Mouse (Mus musculus): ENCODE measurements around the gene Serpinb1c.
"Not testable (repeated sequence)": the region's sequence is repeated elsewhere in the genome, so short reads cannot be mapped to it uniquely, and the experiment has no call there.

The Serpinb1c gene

DNA sequence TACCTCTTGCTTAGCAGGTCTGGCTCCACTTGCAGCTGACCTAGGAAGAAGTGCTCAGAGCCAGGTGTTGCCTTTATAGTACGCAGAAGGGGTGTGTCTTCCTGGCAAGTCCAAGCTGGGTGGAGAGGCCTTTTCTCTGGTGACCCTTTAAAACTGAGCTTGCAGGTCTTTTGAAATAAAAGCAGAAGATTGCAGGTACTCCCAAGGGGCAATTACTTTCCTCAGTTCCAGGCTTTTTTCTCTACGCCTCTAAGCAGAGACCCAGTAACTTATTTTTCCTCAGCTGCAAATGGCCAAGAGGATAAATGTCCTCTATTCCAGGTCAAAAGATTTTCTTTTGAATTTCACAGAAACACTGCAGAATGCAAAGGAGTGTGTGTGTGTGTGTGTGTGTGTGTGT is at the start of gene Serpinb1c:
TSS of gene Serpinb1c (minus strand) at position 101 of the 400 bp plus-strand sequence.
- no peak for DNase-seq

DNA sequence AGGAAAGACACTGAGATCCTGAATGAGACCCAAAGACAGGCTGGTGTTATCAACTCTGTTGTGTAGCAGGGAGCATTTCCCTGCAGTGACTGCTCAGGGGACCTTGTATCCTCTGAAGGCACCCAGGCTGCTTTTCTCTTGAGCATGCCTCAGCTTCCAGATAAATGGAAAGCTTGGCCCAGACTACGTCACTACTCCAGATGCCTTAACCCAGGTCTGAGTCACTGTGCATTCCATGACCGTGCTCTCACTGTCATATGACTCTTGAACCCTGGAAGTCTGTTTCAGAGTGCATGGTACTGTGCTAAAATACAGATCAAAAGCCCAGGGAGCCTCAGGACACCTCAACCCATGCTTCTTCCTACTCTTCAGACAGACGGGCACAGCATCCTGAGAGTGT is 41.2 kb upstream of the Serpinb1c start:
- not testable (repeated sequence) for DNase-seq

DNA sequence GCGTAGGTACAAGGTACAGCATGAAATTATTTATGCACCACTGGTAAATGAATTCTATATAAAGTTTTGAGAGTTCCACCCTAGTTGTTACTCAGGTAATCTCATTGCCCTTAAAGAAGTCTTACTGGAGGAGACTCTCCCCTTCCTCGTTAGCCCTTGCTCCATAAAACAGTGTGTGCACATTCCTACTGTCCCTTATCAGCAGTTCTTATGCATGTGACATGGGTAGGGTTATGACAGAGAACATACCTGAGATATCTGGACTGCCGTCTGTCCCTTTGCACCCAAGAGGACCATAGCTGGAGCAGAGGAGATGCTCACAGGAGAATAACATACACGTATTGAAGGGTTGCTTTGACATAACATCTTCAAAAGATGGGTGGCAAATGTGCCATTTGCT is 40.3 kb upstream of the Serpinb1c start:
- DNase-seq, result not testable (repeated sequence)

DNA sequence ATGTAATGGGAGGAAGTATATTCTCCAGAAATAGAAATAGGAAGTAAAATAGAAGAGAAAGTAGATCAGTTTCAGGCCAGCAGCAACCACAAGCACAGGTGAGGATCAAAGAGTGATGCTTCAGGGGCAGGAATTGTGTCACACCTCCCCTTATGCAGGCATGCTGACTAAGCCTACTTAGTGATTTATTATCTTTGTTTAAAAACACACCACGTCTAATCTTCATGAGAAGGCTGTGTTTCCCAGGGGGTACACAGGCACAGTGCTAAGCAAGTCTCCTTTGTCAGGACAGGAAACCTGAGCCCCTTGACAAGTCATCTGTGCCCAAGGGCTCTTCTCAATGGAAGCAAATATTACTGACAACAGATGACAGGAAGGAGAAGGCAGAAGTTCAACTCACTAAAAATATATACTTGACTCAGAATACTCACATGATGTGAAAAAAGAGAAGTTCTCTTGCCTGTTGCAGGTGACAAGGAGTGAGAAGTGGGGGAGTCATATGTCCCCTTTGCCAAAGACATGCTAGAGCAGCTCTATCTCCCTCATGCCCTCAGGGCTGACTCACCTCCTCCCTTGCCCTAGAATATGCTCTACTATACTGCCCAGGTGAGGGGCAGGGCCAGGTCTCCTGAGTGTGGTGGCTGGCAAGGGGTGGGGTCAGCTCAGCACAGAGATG is 36.8 kb upstream of the Serpinb1c start:
- peak; percentile 38 to 39 for DNase-seq

DNA sequence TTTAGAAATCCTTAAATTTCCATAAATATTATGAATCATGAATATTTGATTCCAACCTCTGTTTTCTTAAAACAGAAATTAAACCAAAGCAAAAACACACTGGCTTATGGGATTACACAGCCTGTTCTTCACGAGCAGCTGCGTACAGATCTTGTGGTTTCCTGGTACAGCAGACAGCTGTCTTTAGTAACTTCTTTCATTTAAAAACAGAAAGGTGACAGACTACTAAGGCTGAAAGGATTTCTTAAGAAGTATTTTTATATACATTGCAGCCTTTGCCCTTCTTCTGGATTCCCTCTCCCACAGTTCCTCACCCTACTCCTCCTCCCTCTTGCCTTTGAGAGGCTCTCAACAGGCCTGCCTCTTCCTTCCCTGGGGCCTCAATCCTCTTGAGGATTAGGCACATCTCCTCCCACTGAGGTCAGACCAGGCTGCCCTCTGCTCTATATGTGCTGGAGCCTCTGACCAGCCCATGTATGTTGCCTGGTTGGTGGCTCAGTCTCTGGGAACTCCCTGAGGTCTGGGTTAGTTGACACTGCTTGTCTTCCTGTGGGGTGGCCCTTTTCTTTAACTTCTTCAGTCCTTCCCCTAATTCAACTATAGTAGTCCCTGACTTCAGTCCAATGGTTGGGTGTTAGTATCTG is 31.2 kb upstream of the Serpinb1c start:
- peak in 1 of 2 experiments; percentile 24 for DNase-seq

DNA sequence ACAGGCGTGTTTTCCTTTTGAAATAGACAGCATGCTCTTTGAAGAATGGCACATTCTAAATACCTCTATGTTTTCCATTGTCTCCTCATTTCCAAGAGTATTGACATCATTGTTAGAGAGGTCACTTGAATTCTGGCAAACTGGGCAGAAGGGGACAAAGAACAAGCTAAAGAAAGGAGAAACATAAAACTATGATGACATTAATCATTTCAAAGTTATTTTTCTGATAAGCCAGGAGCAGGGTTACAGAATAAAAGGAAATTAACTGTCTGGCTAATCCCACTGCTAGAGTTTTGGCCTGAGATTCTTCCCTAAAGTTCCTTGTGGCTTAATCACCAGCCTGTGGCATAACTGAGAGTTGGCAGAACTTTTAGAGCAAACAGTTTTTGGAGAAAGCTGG is 29.2 kb upstream of the Serpinb1c start:
- no peak for DNase-seq

DNA sequence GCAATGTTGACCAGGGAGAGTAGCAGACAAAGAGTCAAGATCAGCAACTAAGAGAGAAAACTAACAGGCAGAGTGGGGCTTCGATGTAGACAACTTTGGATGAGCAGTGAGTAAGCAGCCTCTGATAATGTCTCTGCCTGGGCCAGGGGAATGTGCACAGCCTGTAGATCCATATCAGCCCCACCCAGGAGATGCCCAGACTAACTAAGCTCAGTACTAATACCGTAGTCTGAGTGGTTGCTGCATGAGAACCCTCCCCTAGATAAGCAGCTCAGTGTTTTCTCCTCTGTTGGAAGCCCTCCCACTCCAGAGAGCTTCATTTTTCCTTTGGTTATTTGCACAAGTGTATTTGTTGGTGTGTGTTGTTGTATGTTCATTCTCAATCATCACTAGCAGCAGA is 28.6 kb upstream of the Serpinb1c start:
- DNase-seq, result no peak

DNA sequence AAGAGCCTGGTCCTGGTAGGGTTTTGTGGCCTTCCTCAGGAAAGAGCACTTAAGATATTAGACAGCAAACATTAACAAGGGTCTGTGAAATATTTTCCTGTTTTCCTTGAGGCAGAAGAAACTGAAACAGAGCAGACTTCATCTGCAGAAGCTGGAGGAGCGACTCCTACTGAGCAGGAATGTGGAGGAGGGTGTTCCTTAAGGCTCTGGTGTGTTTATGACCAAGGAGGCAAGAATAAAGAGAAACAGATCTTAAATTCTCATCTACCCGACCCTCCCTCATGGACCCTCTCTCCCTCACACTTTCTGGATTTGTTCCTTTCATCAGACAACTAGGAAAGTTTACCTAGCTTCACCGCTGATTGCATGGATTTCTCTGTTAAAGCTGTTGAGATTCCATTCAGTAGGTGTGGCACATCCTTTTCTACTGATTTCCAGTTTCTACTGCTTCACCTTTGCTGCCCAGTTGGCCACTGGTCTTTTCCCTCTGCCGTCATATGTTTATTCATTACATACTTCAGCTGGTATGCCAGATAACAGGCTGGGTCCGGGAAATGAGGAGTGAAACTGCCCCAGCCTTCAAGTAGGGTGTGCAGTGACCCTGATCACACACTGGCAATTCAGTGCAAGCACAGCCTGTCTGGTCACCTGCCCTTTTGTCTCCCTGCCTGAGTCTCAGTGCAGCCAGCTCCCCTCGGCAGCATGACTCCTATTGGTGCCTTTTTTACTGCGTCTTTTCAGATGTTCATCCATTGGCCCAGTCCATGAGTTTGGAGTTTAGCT is 26.8 kb upstream of the Serpinb1c start:
- DNase-seq, result no peak

DNA sequence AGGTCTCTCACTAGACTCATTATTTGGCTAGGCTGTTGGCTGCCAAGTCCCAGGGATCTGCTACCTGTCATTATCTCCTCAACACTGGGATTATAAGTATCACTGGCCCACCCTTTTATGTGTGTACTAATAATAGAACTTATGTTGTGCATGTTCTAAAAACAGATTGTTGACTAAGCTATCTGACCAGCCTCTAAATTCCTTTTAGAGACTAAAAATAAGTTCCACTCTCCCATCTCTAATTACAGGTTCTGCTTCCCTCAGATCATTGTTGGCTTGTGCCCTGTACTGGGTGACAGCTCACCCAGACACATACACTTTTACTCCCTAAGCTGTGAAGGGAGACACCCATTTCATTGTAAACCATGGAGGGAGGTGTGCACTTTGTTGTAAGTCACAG is 24.6 kb upstream of the Serpinb1c start:
- no peak for DNase-seq

DNA sequence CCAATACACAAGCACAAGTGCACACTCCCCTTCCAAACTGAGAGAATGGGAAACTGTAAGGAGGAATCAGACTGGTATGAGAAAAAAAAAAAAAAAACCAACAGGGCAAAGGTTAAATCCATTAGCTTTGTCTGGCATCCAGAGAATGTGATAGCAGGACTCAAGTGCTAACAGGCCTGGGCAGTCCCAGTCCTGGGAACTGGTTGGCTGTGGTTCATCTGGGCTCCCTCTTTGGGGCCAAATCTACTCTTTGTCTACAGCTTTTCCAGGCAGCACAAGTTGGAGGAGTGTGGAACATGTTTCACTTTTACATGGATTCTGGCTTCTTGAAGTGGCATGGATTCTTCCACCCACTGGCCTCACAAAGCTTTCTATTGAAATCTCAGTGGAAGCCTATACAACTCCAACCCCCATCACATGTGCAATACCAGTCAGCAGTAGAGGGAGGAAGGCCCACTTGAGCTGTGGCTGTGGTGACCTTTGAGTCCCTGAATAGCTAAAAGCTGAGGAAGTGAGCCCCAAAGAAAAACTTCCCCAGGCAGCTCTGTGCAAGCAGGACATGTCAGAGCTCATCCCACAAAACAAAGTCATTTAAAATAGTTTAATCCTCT is 14.9 kb upstream of the Serpinb1c start:
- DNase-seq, result no peak

DNA sequence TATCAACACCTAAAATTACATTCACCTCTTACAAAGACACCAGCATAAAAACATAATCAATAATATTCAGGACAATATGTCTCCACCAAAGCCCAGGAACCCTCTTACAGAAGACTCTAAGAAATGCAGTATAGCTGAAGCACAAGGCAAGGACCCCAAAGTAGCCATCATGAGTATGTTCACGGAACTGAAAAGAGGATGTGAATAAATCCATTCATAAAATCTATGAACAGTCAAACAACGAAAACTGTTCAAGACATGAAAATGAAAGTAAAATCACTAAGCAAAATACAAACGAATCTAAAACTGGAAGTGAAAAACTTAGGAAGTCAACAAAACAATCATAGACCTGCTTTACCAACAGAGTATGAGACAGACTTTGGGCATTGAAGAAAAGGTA is 10.2 kb upstream of the Serpinb1c start:
- DNase-seq, result no peak

DNA sequence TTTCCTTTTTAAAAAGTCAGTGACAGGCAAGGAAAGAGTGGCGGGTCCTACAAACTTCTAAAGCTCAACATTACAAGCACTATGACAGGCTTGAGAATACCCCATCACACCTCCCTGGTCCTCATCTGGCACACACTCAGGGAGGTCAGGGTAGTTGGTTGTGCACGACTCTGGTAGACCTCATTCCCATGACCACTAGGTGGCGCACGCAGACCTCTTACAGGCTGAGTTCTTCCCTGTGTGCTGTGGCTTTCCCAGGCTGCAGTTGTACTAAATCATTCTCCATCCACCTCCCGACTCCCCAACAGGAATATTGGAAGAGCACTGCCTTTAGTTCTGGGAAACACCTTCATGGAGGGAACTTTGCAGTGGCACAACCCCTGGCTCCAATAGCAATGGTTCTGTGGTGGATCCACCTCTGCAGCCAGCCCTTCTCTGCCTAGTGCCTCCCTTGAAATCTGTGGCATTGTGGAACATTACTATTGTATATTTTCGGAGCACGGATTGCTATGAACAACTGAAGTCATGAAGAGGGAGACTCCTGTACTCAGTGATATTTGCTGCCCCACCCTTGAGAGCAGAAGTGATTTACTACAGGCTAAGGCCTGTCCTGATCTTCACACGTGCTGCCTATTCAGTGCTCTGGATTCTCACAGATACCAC is 5.3 kb upstream of the Serpinb1c start:
- DNase-seq, result peak; percentile 74 to 92

DNA sequence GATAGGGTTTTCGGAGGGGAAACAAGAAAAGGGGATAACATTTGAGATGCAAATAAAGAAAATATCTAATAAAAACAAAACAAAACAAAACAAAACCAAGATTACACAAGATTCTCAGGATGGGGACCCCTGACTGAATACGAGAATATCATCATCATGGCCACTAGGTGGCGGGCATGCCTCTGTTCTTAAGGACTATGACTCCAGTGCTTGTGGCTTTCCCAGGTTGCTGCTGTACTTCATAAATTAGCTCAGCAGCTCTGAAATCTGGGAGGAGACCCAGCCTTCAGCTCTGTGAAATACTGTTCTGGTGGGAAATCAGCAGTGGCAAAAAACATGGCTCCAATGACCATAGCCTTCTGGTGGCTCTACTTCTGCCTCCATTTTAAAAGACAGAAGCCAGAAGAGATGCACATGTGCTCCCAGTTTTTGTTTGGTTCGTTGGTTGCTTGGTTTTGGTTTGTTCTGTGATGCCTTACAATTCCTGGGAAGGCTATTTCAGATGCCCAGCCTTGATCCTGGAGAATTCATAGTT is 4.5 kb upstream of the Serpinb1c start:
- DNase-seq, result peak; percentile 22 to 72

DNA sequence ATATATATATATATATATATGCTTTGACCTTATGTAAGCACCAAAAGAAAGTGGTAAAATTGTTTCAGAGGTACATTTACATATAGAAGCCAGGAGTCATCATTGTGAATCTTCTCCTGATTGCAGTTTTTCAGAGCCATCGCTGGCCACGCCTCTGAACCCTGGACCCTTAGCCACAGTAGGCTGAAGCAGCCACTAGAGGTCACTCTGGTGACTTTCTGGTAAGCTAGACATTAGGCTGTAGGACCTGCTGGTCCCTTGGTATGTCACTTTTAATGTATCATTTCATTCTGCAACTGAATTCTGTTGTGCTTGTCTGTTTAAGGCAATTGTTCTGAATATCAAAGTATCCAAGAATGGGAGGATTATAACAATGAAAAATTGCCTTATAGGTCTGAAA is 2.6 kb upstream of the Serpinb1c start:
- DNase-seq, result peak; percentile 27 to 60

DNA sequence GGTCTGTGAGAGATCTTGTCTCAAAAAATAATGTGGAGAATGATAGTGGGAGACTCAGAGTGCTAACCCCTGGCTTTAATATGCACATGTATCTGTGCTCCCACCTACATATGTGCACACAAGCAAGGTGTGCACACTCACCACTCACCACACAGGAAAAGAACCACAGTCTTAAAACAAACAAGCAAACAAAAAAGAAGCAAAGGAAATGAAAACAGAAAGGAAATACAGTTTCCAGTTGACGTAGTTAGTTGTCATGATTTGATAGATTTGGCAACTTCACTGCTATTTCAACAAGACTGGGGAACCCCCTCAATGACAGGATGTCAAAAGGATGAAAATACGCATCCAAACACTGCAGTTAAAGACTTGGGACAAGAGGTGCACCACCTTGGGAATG is 1.1 kb upstream of the Serpinb1c start:
- not testable (repeated sequence) for DNase-seq

DNA sequence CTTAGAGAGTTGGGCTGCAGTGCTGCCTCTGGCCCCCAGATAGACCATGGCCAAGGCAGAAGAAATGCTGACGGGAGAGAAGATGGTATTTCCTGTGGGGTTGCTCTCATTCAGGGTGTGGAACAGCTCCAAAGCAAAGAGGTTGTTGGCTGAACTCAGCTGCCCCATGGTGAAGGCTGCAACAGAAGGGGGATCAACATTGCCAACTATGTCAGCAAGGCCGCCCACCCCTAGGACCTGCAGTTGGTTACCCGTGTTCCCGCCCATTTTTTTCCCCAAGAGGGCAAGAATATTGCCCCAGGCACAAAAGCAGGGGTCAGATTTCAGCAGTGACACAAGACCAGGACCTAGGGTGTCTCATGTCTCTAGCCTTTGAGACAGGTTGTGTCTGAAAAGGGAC is 1.1 kb downstream of the Serpinb1c start:
- no peak for DNase-seq

DNA sequence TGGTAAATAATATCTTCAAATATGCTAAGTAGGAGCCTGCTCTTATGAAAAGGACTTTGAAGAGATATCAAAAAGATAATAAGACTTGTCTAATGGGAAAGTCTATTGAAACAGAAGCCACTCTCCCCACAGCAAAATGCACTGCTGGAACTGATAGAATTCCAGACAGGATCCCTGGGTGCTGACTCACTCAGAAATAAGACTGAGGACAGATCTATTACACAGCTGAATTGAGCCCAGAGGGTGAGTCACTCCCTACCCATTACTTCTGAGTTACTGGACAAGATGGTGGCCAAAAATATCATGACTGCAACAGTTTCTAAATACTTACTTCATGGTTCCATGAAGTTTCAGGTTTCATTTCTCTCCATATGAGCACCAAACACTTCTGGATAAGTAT is 13.3 kb downstream of the Serpinb1c start:
- no peak for DNase-seq

DNA sequence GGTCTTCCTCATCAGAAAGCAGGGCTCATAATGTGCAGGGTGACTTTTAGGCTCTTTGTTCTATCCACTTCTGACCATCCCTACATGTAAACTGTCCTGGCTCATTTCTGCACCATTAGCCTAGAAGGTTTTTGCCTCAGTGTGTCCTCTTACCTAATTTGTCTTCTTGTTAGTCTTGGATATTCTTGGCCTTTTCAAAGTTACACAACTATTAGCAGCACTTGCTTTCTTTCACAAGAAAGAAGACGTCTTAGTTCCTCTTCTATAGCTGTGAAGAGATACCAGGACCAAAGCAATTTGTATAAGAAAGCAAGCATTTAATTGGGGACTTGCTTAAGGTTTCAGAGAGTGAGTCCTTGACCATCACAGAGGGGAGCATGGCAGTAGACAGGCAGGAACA is 24.1 kb downstream of the Serpinb1c start:
- no peak for DNase-seq

DNA sequence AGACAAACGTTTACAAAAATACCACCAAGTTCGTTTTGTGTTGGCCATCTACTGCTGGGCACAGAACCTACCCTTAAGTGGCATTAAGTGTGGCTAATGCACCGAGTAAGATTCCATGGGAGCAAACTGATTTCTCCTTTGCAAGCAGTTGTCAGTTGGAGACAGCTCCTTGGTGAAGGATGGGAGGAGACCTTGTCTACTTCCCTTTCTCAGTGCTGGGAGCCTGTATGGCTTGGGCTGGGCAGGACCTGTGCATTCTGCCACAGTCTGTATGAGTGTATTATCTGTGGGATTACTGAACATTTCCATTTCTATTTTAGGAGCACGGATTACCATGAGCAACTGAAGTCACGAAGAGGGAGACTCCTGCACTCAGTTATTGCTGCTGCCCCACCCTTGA is 29.2 kb downstream of the Serpinb1c start:
- DNase-seq, result no peak

DNA sequence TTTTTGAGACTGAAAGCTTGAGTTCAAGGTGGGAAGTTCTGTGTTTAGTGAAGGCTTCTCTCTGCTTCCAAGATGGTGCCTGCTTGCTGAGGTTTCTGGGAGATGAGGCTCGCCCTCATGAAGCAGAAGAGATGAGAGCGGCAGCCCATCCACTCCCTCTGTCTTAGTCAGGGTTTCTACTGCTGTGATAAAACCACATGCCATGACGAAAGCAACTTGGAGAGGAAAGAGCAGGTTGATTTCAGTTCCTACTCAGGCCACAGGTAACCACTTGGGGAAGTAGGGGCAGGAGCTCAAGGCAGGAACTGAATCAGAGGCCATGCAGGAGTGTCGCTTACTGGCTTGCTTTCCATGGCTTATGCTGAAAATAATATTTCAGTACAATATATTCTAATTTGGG is 29.8 kb downstream of the Serpinb1c start:
- not testable (repeated sequence) for DNase-seq

DNA sequence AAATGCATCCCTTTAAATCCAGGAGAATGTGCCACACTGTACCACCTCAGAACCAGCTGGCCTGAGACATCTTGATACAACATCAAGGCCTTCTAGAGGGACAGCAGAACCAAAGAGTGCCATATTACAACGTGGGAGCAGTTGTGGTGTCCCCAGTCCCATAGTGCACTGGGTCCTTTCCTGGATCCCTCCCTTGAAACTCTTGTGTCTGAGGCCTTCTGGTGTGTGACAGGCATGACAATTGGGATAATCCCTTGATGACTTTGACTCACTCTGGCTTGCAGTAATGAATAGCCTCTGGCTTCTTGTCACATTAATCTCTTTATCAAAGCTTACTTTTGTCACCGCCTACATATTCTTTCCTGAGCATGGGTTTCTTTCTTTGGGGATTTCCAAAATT is 31.0 kb downstream of the Serpinb1c start:
- no peak for DNase-seq

DNA sequence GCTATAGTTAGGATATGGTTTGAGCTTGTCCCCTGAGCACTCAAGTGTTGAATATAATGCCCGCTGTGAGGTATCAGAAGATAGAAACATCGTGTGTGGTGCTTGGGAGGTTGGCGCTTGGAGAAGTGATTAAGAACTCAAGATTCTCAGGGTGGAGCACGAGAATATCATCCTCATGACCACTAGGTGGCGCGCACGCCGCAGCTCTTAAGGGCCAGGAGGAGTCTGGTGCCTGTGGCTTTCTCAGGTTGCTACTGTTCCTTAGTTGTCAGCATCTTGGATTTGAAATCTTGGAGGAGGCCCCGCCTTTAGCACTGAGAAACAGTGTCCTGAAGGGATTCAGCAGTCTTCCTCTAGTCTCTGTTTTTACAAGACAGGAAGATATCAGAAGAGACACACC is 31.5 kb downstream of the Serpinb1c start:
- DNase-seq, result peak; percentile 55 to 79

DNA sequence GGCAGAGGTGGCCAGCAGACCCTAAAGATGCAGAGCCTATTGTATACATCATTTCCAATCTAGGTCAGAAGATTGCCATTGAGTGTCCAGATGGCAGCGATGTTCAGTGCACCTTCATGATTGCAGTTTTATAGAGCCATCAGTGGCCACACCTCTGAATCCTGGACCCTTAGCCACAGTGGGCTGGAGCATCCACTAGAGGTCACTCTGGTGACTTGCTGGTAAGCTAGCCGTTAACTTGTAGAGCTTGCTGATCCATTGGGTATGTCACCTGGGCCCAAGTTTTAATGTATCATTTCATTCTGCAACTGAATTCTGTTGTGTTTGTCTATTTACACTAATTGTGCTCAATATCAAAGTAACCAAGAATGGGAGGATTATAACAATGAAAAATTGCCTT is 32.4 kb downstream of the Serpinb1c start:
- no peak for DNase-seq

Data from spleen, adult 18-20 months (tissue).